Mouse (Mus musculus) megakaryocyte-erythroid progenitor cell, adult 5 weeks (primary cell): ENCODE results near the gene Zfand5. TPM values are rescaled to one million over a fixed set of nuclear protein-coding genes. Genes with fewer than 3 reads are reported as not detected.

Source experiments
- polyA plus RNA-seq: library from polyadenylated mRNA; stranded (reverse); fragments of >175 nt; gene quantifications from 2 replicates; pipeline ENCODE4 v1.2.3, GENCODE M21; 2012

The Zfand5 gene
- 21.6 and 23.4 TPM in 2 replicates for polyA plus RNA-seq

GRCm38 (mm10) chr19:21271741-21272654, at the start of gene Zfand5:
Gene Zfand5, plus strand, starts transcription at chr19:21272278.

Other genes with a start within 250 kb of the Zfand5 start
- 8.3 and 17.7 TPM in 2 replicates for gene Gda, start 201.2 kb downstream of the Zfand5 start, polyA plus RNA-seq